8 mouse cellular contexts compared by ENCODE assay signal in the genomic region with DNA sequence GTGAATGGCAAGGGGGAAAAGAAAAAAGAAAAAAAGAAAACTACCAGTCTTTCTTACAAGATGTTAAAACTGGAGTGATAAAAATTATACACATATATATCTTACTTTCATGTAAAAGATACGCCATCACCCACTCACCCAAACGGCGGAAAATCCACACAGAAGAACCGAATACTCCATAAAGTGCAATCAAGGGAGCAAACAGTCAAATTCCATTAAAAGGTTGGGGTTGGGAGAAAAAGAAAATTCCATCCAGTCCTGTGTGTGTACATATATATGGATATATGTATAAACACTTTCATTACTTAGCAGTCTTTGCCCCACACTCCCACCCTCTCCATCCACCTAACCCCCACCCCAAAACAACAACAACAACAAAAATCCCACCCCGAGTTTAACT. TPM values are rescaled to one million over a fixed set of nuclear protein-coding genes. Genes with fewer than 3 reads are reported as not detected.
A peak's percentile ranks its signal among the peaks of the same experiment; 100 is the strongest.
DNase-seq lines count a peak whose midpoint lies in the region; ATAC-seq and TF ChIP-seq lines count a peak whose summit lies in the region.
"Had no signal": no experiment of that assay in that cellular context is flagged by ENCODE, and none has a peak within 500 bp of the region (broad histone marks: within the 10 kb centered on the region; RNA-seq: fewer than 3 reads in every experiment).

No protein-coding gene starts in this region.

- TF ChIP-seq CTCF in lung, adult 2 months (IDR thresholded peaks at IDR 0.05; ENCODE audit: insufficient read depth, low read length): no peak
- TF ChIP-seq CTCF in forebrain, postnatal 0 days (IDR thresholded peaks at IDR 0.05; ENCODE audit: low read depth): no peak

- H3K9ac ChIP-seq in lung, embryonic 16.5 days (ENCODE audit: low read length): no peak overlapping the region
- H3K9ac ChIP-seq in forebrain, postnatal 0 days: no peak overlapping the region
- H3K9ac ChIP-seq in limb, embryonic 15.5 days: no peak overlapping the region
- H3K9ac ChIP-seq in stomach, embryonic 15.5 days: no peak overlapping the region

- DNase-seq in lung, adult 2 months: no peak
- no peak for DNase-seq in forebrain, postnatal 0 days
- no peak for DNase-seq in frontal cortex, postnatal 14 days (ENCODE audit: low spot score in 2 of 2)
- DNase-seq in cerebellum, postnatal 36 days: no peak

- 27% methylated on average over 5 of the region's 5 CpGs for WGBS in lung, embryonic 16.5 days
- WGBS in lung, adult 2 months: 68% methylated on average over 5 of the region's 5 CpGs
- 40% methylated on average over 5 of the region's 5 CpGs for WGBS in forebrain, postnatal 0 days
- 51% methylated on average over 5 of the region's 5 CpGs for WGBS in limb, embryonic 15.5 days
- WGBS in stomach, embryonic 15.5 days: 32% methylated on average over 5 of the region's 5 CpGs

- peak overlapping the region; percentile 22 for H3K4me3 ChIP-seq in lung, embryonic 16.5 days (ENCODE audit: low read length)
- H3K4me3 ChIP-seq in lung, adult 2 months (replicated peaks; ENCODE audit: extremely low read depth, low read depth, low read length): no peak overlapping the region
- peak overlapping the region; percentile 66 for H3K4me3 ChIP-seq in forebrain, postnatal 0 days (ENCODE audit: low read depth, low read length)
- H3K4me3 ChIP-seq in limb, embryonic 15.5 days: peak overlapping the region; percentile 12; the same call in 1 of the 2 replicates
- H3K4me3 ChIP-seq in stomach, embryonic 15.5 days (replicated peaks): peak overlapping the region; percentile 19; the same call in 1 of the 2 replicates

- no peak for TF ChIP-seq POLR2A in lung, adult 2 months (IDR thresholded peaks at IDR 0.05; ENCODE audit: borderline replicate concordance, extremely low read depth, low read depth, low read length)

- H3K27ac ChIP-seq in lung, embryonic 16.5 days (ENCODE audit: low read length): no peak overlapping the region
- H3K27ac ChIP-seq in forebrain, postnatal 0 days (ENCODE audit: low read depth, low read length): no peak overlapping the region
- no peak overlapping the region for H3K27ac ChIP-seq in limb, embryonic 15.5 days
- H3K27ac ChIP-seq in stomach, embryonic 15.5 days: peak overlapping the region; percentile 16; the same call in 1 of the 2 replicates

- ATAC-seq in lung, embryonic 16.5 days (ENCODE audit: low read depth): no peak
- ATAC-seq in forebrain, postnatal 0 days: no peak
- ATAC-seq in limb, embryonic 15.5 days (ENCODE audit: insufficient number of reproducible peaks, low FRiP score, low TSS enrichment, low read depth): no peak
- ATAC-seq in stomach, embryonic 15.5 days (ENCODE audit: insufficient read depth, low FRiP score, low read depth): no peak
- ATAC-seq: Patski had no signal

- H3K36me3 ChIP-seq in lung, embryonic 16.5 days (ENCODE audit: control insufficient read depth, insufficient read depth, low read length): no peaks in the 10 kb centered on the region
- no peaks in the 10 kb centered on the region for H3K36me3 ChIP-seq in forebrain, postnatal 0 days (ENCODE audit: insufficient read depth)
- no peaks in the 10 kb centered on the region for H3K36me3 ChIP-seq in limb, embryonic 15.5 days
- H3K36me3 ChIP-seq in stomach, embryonic 15.5 days: no peaks in the 10 kb centered on the region

- H3K4me2 ChIP-seq in lung, embryonic 16.5 days (ENCODE audit: low read depth, low read length): peak overlapping the region; percentile 47
- peak overlapping the region; percentile 91 for H3K4me2 ChIP-seq in forebrain, postnatal 0 days (ENCODE audit: low read depth)
- peak overlapping the region; percentile 84 for H3K4me2 ChIP-seq in limb, embryonic 15.5 days
- H3K4me2 ChIP-seq in stomach, embryonic 15.5 days: peak overlapping the region; percentile 87

- no peaks in the 10 kb centered on the region for H3K9me3 ChIP-seq in lung, embryonic 16.5 days (ENCODE audit: control insufficient read depth, low read length)
- no peaks in the 10 kb centered on the region for H3K9me3 ChIP-seq in forebrain, postnatal 0 days (ENCODE audit: low read length)
- no peaks in the 10 kb centered on the region for H3K9me3 ChIP-seq in limb, embryonic 15.5 days
- no peaks in the 10 kb centered on the region for H3K9me3 ChIP-seq in stomach, embryonic 15.5 days

- H3K4me1 ChIP-seq in lung, embryonic 16.5 days (replicated peaks; ENCODE audit: control insufficient read depth, insufficient read depth, low read length): peaks cover 3% of the 10 kb centered on the region; the same call in 1 of the 2 replicates
- peaks cover 2% of the 10 kb centered on the region; the same call in 1 of the 2 replicates for H3K4me1 ChIP-seq in lung, adult 2 months (ENCODE audit: control insufficient read depth, insufficient read depth, low read length)
- H3K4me1 ChIP-seq in forebrain, postnatal 0 days (ENCODE audit: insufficient read depth): peaks cover 5% of the 10 kb centered on the region; the same call in 1 of the 2 replicates
- peaks cover 10% of the 10 kb centered on the region for H3K4me1 ChIP-seq in limb, embryonic 15.5 days
- H3K4me1 ChIP-seq in stomach, embryonic 15.5 days: no peaks in the 10 kb centered on the region

- H3K27me3 ChIP-seq in lung, embryonic 16.5 days (ENCODE audit: control insufficient read depth, insufficient read depth, low read depth, low read length): no peaks in the 10 kb centered on the region
- peaks cover 9% of the 10 kb centered on the region for H3K27me3 ChIP-seq in forebrain, postnatal 0 days (ENCODE audit: insufficient read depth, low read length)
- no peaks in the 10 kb centered on the region for H3K27me3 ChIP-seq in limb, embryonic 15.5 days
- no peaks in the 10 kb centered on the region for H3K27me3 ChIP-seq in stomach, embryonic 15.5 days (replicated peaks)

RNA-seq across cellular contexts. Expression of a gene that starts 1.7 kb away (rescaled TPM):
- 4.6 and 5.2 TPM in 2 replicates for polyA plus RNA-seq in lung, embryonic 16.5 days (2015; fragmentation: Nextera tagmentation; extraction: Ambion mirVana)
- 3.6 TPM in 2 replicates for polyA plus RNA-seq in lung, adult 2 months (2012; rRNA removed)
- 4.1 and 10.7 TPM in 2 replicates for total RNA-seq in forebrain, postnatal 0 days (2014; rRNA removed)
- 3.5 and 11.6 TPM in 2 replicates for polyA plus RNA-seq in forebrain, postnatal 0 days (2015; fragmentation: Nextera tagmentation; extraction: Ambion mirVana)
- polyA plus RNA-seq in limb, embryonic 15.5 days (2015; fragmentation: Nextera tagmentation; extraction: Ambion mirVana): 2.0 and 3.6 TPM in 2 replicates
- 3.2 and 3.3 TPM in 2 replicates for polyA plus RNA-seq in stomach, embryonic 15.5 days (2015; fragmentation: Nextera tagmentation; extraction: Ambion mirVana)
- polyA plus RNA-seq: Patski had no signal
